Mouse (Mus musculus) liver, postnatal 0 days (tissue): Measurements from ENCODE around the gene Zfp36l2.

Source experiments
- CTCF ChIP-seq: sonication (generic); IDR thresholded peaks from 2 replicates; pipeline ENCODE4 v1.5.1; 2016; ENCODE audit warnings: antibody characterized with exemption, low read depth
- EP300 ChIP-seq: IDR thresholded peaks from 2 replicates; pipeline ENCODE4 v1.6.1; 2016; ENCODE audit warnings: antibody characterized with exemption, low read depth, mild to moderate bottlenecking

DNA sequence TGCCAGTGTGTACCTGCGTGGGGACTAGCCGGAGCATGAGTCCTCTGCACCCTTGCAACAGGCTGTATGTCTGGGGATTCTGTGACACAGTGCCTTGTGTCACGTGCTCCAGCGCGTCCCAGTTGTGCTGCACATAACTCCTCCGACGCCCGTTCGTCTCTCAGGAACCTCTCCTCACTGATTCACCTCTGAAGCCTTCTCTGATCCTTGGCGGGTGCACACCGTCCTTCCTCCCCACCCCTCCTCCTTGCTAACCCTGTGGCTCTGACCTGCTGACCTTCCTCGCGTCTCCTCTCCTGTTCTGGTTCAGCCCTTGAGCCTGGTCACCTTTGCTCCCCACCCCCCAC, 31.5 kb downstream of the Zfp36l2 start:
- TF ChIP-seq CTCF (no peak), EP300 (no peak)
